Mouse (Mus musculus) mammary gland, adult 2 months (tissue): ENCODE results near the gene Tfdp2. TPM values are rescaled to one million over a fixed set of nuclear protein-coding genes. Genes with fewer than 3 reads are reported as not detected.

Experiments
- polyA plus RNA-seq: library from polyadenylated mRNA; depleted of rRNA; stranded (reverse); fragments of >200 nt; gene quantifications from 2 replicates; pipeline ENCODE4 v1.2.3, GENCODE M21; 2012; ENCODE audit warnings: low replicate concordance; rRNA removed

Tfdp2 gene
- 7.3 and 12.8 TPM in 2 replicates for polyA plus RNA-seq

DNA sequence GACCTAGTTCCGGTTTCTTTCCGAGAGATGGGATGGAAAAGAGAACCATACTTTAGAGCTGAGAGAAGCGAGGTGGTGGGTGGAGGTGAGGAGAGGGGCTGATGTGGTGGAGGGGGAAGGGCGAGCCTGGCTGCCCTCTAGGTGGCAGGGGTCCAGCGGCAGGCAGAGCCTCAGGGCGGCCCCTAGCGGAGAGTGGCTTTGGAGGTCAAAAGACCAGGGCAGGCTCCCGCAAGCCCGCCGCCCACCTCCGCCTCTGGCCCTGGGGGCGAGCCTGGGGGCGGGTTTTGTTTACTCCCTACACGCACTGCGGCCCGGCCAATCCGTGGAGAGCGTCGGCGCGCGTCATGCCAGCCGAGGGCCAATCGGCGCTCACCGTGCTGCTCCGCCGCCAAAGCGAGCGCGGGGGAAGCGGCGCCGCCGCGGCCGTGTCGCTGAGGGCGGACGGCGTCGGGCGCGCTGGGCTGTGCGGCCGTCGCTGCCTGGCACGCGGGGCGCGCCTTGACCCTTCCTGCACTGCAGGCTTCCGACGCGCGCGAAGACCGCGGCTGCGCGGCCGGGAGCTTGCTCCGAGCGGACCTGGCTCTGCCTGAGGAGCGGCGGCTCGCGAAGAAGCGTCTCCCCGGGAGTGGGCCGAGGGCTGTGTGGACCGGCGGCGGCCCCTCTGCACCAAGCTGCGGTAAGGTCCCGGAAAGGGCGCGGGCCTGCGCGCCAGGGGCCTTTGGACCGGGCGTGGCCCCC, at the start of gene Tfdp2:
TSS of gene Tfdp2 (plus strand) at position 391 of the 738 bp plus-strand sequence.

DNA sequence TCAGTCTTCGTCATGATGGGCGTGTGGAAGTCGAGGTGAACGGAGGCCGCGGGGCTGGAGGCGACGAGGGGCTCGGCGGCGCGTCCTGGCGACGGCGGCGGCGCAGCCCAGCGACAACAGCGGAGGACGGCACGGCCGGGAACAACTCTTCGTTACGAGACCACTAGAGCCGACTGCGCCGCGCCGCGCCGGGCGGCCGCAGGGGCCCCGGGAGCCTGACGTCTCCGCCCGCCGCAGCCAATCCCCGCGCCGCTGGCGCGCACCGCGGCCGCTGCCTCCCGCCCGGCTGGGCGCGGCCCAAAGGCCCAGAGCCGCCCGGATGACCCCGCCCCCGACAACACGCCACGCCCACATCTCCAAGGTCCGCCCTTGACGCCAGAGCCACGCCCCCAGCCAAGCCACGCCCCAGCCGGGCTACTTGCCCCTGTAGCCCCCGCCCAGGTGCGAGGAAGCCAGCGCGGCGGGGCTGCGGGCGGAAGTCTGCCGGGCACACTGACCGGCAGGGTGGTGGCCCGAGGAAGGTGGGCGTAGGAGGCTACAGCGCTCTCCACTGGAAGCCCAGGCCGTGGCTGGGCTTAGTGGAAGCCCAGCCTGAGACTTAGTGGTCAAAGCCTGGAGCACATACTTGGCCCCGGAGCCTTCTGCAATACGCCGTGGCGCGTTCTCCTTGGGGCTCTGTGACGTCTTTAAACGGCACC, 168.2 kb downstream of the Tfdp2 start, which contains the start of gene Atp1b3:
TSS of gene Atp1b3 (minus strand) at position 302 of the 698 bp plus-strand sequence.

Other genes starting within 250 kb of the Tfdp2 start
- gene Xrn1, start 241.5 kb upstream of the Tfdp2 start, polyA plus RNA-seq = 2.7 and 6.5 TPM in 2 replicates
- gene Gk5, start 76.9 kb upstream of the Tfdp2 start, polyA plus RNA-seq = 2.0 and 5.7 TPM in 2 replicates
- 73.9 and 89.6 TPM in 2 replicates for gene Atp1b3, start 168.2 kb downstream of the Tfdp2 start, polyA plus RNA-seq